Mouse (Mus musculus) thymus, postnatal 4 days (tissue): ENCODE results near the gene Ankrd55.

ENCODE experiments used
- DNase-seq: peaks from one replicate; pipeline ENCODE4 v3.0.0; 2021

The Ankrd55 gene

GRCm38 (mm10) chr13:112416410-112417162 is 128.3 kb downstream of the Ankrd55 start:
- no peak for DNase-seq

- no peak for DNase-seq
Measured at GRCm38 (mm10) chr13:112417163-112417523, 128.9 kb downstream of the Ankrd55 start.

GRCm38 (mm10) chr13:112417861-112418423 is 129.7 kb downstream of the Ankrd55 start:
- peak; percentile 51 for DNase-seq

GRCm38 (mm10) chr13:112418595-112418994 is 130.3 kb downstream of the Ankrd55 start:
- DNase-seq: peak; percentile 51

- peak; percentile 67 for DNase-seq
Measured at GRCm38 (mm10) chr13:112424212-112424611, 136.0 kb downstream of the Ankrd55 start.

- DNase-seq: peak; percentile 64
Measured at GRCm38 (mm10) chr13:112424635-112425034, 136.4 kb downstream of the Ankrd55 start.

GRCm38 (mm10) chr13:112425181-112425654 is 137.0 kb downstream of the Ankrd55 start:
- DNase-seq: peak; percentile 57

- peak; percentile 65 for DNase-seq
Measured at GRCm38 (mm10) chr13:112426265-112427135, 138.2 kb downstream of the Ankrd55 start.

- peak; percentile 39 for DNase-seq
Measured at GRCm38 (mm10) chr13:112427136-112427470, 138.9 kb downstream of the Ankrd55 start.

- DNase-seq: peak; percentile 67
Measured at GRCm38 (mm10) chr13:112427521-112427920, 139.3 kb downstream of the Ankrd55 start.

- peak; percentile 60 for DNase-seq
Measured at GRCm38 (mm10) chr13:112433271-112433670, 145.0 kb downstream of the Ankrd55 start.
